Mouse (Mus musculus) embryonic facial prominence, embryonic 15.5 days (tissue): ENCODE data around the gene Csgalnact2. TPM values are rescaled to one million over a fixed set of nuclear protein-coding genes. Genes with fewer than 3 reads are reported as not detected.

Experiments
- ATAC-seq: fragments of 200-750 bp; cut with Nextera tagmentation; 2 replicates; pipeline ENCODE4 v1.8.0; 2017; ENCODE audit warnings: low read depth, moderate TSS enrichment; ENCODE audit not compliant: insufficient number of reproducible peaks, low FRiP score, low TSS enrichment
- H3K27ac ChIP-seq: fragments of 300-500 bp; sonication (generic); replicated peaks from 2 replicates; pipeline ENCODE4 v1.5.1; 2015; ENCODE audit warnings: mild to moderate bottlenecking, inconsistent platforms
- H3K27me3 ChIP-seq: fragments of 300-500 bp; sonication (generic); 2 replicates; pipeline ENCODE4 v1.6.1; 2015; ENCODE audit warnings: inconsistent platforms
- H3K36me3 ChIP-seq: fragments of 300-500 bp; sonication (generic); 2 replicates; pipeline ENCODE4 v1.6.1; 2015; ENCODE audit warnings: mild to moderate bottlenecking, inconsistent platforms
- H3K4me1 ChIP-seq: fragments of 300-500 bp; sonication (generic); 2 replicates; pipeline ENCODE4 v1.6.1; 2015; ENCODE audit warnings: inconsistent platforms
- H3K4me2 ChIP-seq: fragments of 300-500 bp; sonication (generic); replicated peaks from 2 replicates; pipeline ENCODE4 v1.6.1; 2015; ENCODE audit warnings: mild to moderate bottlenecking, inconsistent platforms
- H3K4me3 ChIP-seq: fragments of 300-500 bp; sonication (generic); replicated peaks from 2 replicates; pipeline ENCODE4 v1.5.1; 2015; ENCODE audit warnings: mild to moderate bottlenecking, inconsistent platforms
- H3K9ac ChIP-seq: fragments of 300-500 bp; sonication (generic); 2 replicates; pipeline ENCODE4 v1.6.1; 2015; ENCODE audit warnings: inconsistent platforms
- H3K9me3 ChIP-seq: fragments of 300-500 bp; sonication (generic); replicated peaks from 2 replicates; pipeline ENCODE4 v1.6.1; 2016; ENCODE audit warnings: inconsistent platforms
- WGBS: fragments of 180-500 bp; shearing (Covaris S2); methylation state at CpG from one replicate; pipeline ENCODE4 v1.1.7; 2015; 5-methylcytosine and 5-hydroxymethylcytosine counted together
- polyA plus RNA-seq: library from polyadenylated mRNA; unstranded; fragments of >200 nt; fragmentation: Nextera tagmentation; extraction: Ambion mirVana; gene quantifications from 2 replicates; pipeline ENCODE4 v1.2.1, GENCODE M21; 2015

The Csgalnact2 gene
- polyA plus RNA-seq, 1 experiment from 2014 or later, result 16.8 TPM

DNA sequence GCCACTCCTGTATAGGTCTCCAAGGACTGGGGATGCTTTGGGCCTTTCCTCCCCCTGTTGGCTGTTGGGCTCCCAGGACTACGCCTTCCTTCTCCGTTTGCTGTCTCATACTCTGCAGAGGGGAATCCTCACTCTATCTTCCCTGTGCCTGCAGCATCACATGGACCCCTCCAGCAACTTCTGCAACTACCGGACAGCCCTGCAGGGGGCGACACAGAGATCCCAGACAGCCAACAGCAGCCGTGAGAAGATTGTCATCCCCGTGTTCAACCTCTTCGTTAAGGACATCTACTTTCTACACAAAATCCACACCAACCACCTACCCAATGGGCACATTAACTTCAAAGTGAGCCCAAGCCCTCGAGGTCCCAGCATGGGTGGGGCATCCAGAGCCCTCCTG is 51.0 kb downstream of the Csgalnact2 start:
- Histone ChIP-seq H3K36me3 (no peaks in the 10 kb centered on the region), H3K9me3 (no peaks in the 10 kb centered on the region), H3K9ac (no peak overlapping the region), H3K27me3 (no peaks in the 10 kb centered on the region), H3K4me1 (no peaks in the 10 kb centered on the region), H3K4me2 (no peak overlapping the region), H3K4me3 (no peak overlapping the region), H3K27ac (no peak overlapping the region)
- WGBS, result 50% methylated on average over 8 of the region's 8 CpGs
- ATAC-seq, result no peak

DNA sequence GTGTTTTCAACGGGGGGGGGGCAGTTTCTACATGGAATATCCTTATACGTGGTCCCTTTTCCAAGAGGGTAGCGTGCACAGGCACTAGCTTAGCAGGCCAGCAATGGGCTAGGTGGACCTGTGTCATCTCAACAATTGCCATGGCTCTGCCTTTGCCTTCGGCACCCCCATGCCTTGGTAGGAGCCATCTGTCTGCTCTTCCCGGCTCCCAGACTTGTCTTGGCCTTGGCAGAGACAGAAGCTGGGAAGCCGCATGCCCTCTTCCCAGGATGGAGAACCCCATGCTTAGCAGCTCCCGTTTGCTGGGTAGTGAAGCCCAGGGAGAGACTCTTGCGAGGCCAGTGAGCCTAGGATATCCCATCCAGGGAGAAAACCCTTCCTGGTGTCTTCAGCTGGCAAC is 54.3 kb downstream of the Csgalnact2 start:
- no peak overlapping the region for H3K9ac ChIP-seq

DNA sequence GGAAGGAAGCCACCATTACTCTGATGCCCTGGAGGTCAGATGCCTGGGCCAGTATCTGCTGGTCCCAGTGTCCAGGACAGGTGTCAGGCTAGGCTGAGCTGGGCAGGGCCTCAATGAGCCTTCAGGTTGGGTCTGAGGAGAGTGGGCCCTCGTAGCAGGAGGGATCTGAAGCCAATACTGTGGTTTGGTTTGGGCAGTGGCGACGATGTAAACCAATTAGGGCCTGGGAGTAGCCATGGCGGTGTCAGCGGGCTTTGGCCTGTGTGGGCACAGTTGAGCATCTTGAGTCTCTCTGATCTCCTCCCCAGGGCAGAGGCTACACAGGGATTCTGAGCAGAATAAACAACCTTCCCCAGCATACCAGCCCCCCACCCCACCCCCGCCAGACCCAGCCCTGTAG is 55.3 kb downstream of the Csgalnact2 start:
- H3K4me3 ChIP-seq, result no peak overlapping the region
- no peak overlapping the region for H3K4me2 ChIP-seq
- H3K4me1 ChIP-seq, result no peaks in the 10 kb centered on the region
- H3K9ac ChIP-seq, result no peak overlapping the region
- WGBS, result 43% methylated on average over 6 of the region's 6 CpGs
- ATAC-seq, result no peak
- no peaks in the 10 kb centered on the region for H3K9me3 ChIP-seq
- H3K27me3 ChIP-seq, result no peaks in the 10 kb centered on the region
- no peaks in the 10 kb centered on the region for H3K36me3 ChIP-seq
- no peak overlapping the region for H3K27ac ChIP-seq

More for the DNA sequence above, 54.3 kb downstream of the Csgalnact2 start:
- Histone ChIP-seq H3K4me2 (no peak overlapping the region), H3K4me3 (no peak overlapping the region), H3K36me3 (no peaks in the 10 kb centered on the region), H3K27ac (no peak overlapping the region), H3K4me1 (no peaks in the 10 kb centered on the region), H3K27me3 (no peaks in the 10 kb centered on the region), H3K9me3 (no peaks in the 10 kb centered on the region)
- 90% methylated on average over 8 of the region's 8 CpGs for WGBS
- ATAC-seq, result no peak

DNA sequence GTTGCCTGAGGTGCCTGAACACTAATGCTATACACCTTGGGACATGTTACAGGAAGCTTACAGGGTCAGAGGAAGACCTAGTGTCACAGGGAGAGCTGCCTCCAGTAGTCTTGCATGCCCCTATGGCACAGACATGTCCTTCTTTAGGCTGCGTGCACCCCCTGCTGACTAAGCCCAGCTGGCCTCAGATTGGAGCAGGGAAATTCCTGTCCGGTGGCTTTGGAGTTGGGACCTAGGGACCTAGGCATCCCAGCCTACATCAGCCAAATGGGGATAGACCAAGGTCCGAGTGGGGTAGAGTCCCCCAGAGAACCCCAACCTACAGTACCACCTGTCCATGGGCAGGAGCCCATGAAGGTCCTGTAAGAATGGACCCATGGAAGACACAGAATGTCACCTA is 56.6 kb downstream of the Csgalnact2 start:
- no peak for ATAC-seq
- H3K27me3 ChIP-seq, result no peaks in the 10 kb centered on the region
- no peaks in the 10 kb centered on the region for H3K36me3 ChIP-seq
- no peaks in the 10 kb centered on the region for H3K9me3 ChIP-seq
- no peak overlapping the region for H3K4me3 ChIP-seq
- WGBS, result 80% methylated on average over 3 of the region's 3 CpGs
- H3K9ac ChIP-seq, result no peak overlapping the region
- no peak overlapping the region for H3K4me2 ChIP-seq
- no peaks in the 10 kb centered on the region for H3K4me1 ChIP-seq
- H3K27ac ChIP-seq, result no peak overlapping the region

DNA sequence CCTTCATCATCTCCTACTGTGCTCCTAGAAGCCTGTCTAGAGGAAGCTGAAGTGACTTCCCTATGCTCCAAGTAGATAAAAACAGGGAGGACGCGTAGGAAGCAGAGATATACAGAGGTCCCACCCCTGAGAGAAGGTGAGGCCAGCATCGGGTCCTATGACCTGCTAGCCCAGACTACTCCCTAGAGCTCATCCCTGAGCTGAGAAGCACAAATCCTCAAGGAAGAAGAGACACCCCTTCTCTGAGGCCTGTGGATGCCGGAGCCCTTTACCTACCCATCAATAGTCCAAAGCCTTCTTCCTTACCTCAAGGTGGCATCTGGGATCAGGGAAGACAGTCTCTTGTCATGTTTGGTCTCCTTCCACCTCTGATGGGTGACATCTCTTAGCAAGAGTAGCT is 58.2 kb downstream of the Csgalnact2 start:
- Histone ChIP-seq H3K4me2 (no peak overlapping the region), H3K27ac (no peak overlapping the region), H3K36me3 (no peaks in the 10 kb centered on the region), H3K9me3 (no peaks in the 10 kb centered on the region), H3K9ac (no peak overlapping the region), H3K27me3 (no peaks in the 10 kb centered on the region), H3K4me1 (no peaks in the 10 kb centered on the region), H3K4me3 (no peak overlapping the region)
- no peak for ATAC-seq
- WGBS, result 89% methylated on average over 4 of the region's 4 CpGs

DNA sequence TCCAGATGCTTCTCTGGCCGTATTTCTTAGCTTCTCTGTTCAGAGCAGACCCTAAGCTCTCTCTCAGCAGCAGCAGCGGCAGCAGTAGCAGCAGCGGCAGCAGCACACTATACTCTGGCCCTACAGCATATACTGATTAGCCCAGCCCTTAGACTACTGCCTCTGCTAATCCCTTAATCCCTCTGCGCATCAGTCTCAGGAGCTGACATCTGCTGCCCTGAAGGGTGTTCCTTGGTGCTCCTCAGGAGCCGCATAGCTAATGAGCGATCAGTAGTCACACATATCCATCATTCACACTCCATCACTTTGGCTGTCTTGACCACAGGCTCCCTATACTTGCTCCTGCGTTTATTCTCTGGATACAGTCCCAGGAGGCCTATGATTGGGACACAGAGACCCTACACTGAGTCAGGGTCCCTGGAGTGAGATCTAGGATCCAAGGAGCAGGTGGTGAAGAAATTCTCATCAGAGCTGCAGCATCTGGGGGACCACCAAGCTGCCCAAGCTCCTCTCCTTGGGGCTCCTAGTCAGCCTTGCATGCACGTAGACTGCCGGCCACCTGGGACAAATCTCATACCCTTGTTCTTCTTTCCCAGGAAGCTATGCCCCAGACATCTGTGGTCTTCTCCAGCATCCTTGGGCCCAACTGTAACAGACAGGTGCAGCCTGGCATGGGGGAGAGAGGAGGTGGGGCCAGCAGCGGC is 59.0 kb downstream of the Csgalnact2 start:
- no peaks in the 10 kb centered on the region for H3K4me1 ChIP-seq
- no peak overlapping the region for H3K27ac ChIP-seq
- no peaks in the 10 kb centered on the region for H3K36me3 ChIP-seq
- no peak overlapping the region for H3K4me3 ChIP-seq
- H3K9me3 ChIP-seq, result no peaks in the 10 kb centered on the region
- WGBS, result 49% methylated on average over 10 of the region's 10 CpGs
- no peak overlapping the region for H3K4me2 ChIP-seq
- no peak overlapping the region for H3K9ac ChIP-seq
- H3K27me3 ChIP-seq, result no peaks in the 10 kb centered on the region
- ATAC-seq, result 0 out of 2 replicates have a peak, but pooled peaks have one; percentile 15

DNA sequence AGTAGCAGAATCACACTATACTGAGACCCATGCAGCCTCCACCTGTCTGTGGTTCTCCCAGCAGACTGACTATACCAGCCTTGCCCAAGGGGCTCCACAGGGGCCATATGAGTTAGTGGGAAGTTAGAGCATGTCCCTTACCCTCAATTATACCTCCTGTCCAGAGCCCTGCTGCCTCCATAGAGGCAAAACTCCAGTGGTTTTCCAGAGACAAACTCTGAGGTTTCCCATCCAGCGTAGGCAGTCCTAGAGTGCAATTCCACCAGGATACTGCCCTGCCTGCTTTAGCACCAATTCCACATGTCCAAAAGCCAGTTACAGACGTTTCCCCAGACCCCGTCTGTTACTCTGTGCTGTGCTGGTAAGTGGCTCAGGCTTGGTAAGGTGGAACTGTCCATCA is 59.6 kb downstream of the Csgalnact2 start:
- peaks cover 5% of the 10 kb centered on the region for H3K4me1 ChIP-seq
- H3K4me3 ChIP-seq, result no peak overlapping the region
- H3K9ac ChIP-seq, result no peak overlapping the region
- no peaks in the 10 kb centered on the region for H3K27me3 ChIP-seq
- H3K27ac ChIP-seq, result no peak overlapping the region
- H3K4me2 ChIP-seq, result no peak overlapping the region
- 55% methylated on average over 3 of the region's 3 CpGs for WGBS
- no peaks in the 10 kb centered on the region for H3K9me3 ChIP-seq
- ATAC-seq, result no peak
- H3K36me3 ChIP-seq, result no peaks in the 10 kb centered on the region

DNA sequence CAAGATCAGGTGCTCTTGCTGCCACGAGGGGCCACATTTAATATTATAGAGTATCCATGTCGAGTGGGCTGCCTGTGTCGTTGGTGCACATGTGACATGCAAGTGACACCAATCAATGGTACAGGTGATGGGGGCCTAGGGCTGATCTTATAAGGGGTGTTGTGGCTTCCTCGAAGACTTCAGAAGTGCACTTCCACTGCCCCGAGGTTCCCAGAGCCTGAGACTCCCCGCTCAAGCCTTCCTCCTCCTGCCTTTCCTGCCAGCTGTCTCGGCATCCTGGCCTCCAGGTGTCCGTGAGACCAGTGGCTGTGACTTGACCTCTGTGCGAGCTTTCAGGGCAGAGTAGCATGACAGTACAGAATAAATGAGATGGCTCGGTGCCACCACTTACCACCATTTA is 60.2 kb downstream of the Csgalnact2 start:
- Histone ChIP-seq H3K36me3 (no peaks in the 10 kb centered on the region), H3K4me1 (peaks cover 10% of the 10 kb centered on the region), H3K27ac (no peak overlapping the region), H3K4me2 (no peak overlapping the region), H3K9ac (no peak overlapping the region), H3K4me3 (no peak overlapping the region), H3K27me3 (no peaks in the 10 kb centered on the region), H3K9me3 (no peaks in the 10 kb centered on the region)
- WGBS, result 58% methylated on average over 10 of the region's 10 CpGs
- ATAC-seq, result no peak

DNA sequence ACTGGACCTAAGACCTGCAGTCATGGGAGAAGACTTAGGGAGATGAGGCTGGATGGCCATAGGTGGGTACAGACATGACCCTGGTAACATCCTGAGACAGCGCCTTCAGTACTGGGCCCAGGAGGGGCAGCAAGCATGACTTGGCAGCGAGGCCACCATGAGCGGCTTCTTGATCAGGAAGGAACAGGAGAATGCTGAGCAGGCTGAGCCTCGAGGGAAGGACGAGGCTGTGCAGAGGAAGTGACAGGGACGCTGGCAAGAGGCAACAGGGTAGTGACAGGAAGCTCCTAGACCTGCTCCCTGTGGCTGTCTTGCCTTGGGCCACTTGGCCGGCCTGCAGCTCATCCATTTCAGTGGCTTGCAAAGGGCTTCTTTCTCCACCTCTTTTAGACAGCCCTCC is 61.5 kb downstream of the Csgalnact2 start:
- Histone ChIP-seq H3K27ac (no peak overlapping the region), H3K4me2 (no peak overlapping the region), H3K9me3 (no peaks in the 10 kb centered on the region), H3K27me3 (no peaks in the 10 kb centered on the region), H3K4me1 (peaks cover 11% of the 10 kb centered on the region), H3K4me3 (no peak overlapping the region), H3K36me3 (no peaks in the 10 kb centered on the region), H3K9ac (no peak overlapping the region)
- WGBS, result 57% methylated on average over 7 of the region's 7 CpGs
- ATAC-seq, result no peak

DNA sequence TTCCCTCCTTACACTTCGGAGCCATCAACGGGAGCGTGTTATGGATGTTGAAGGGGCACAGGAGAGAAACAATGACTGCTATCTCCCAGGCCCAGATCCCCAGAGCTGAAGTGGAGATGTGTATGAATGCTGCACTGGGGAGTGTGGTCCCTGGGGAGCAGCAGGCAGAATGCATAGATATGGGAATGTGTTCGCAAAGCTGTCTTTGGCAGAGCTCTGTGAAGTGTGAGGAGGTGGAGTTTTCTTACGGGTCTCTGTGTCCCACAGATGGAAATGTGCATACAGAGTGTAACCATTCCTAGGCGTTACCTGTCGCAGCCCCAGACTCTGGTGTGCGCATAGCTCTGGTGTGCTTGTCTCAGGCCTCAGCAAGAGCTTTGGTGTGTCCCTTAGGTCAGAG is 62.2 kb downstream of the Csgalnact2 start:
- H3K4me2 ChIP-seq, result no peak overlapping the region
- no peak for ATAC-seq
- no peak overlapping the region for H3K9ac ChIP-seq
- peaks cover 11% of the 10 kb centered on the region for H3K4me1 ChIP-seq
- no peak overlapping the region for H3K4me3 ChIP-seq
- H3K36me3 ChIP-seq, result no peaks in the 10 kb centered on the region
- no peak overlapping the region for H3K27ac ChIP-seq
- no peaks in the 10 kb centered on the region for H3K9me3 ChIP-seq
- WGBS, result 84% methylated on average over 8 of the region's 8 CpGs
- H3K27me3 ChIP-seq, result no peaks in the 10 kb centered on the region

DNA sequence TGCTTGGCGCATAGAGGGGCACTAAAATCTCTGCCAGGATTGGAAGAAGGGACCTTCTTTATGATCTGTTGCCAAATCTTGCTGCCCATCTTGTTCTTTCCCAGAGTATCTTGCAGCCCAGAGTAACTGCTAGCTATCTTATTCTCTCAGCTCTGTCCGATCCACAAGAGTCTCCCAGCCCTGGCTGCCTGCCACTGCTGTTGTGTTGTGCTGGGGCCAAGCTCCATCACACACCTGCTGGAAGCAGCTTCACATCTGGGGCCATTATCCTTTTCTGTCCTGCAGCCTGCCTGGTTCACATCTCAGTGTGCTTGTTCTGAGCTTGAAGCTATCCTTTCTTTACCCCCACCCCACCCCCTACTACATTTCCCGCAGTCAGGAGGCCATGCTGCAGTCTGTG is 62.7 kb downstream of the Csgalnact2 start:
- Histone ChIP-seq H3K9me3 (no peaks in the 10 kb centered on the region), H3K36me3 (no peaks in the 10 kb centered on the region), H3K4me2 (no peak overlapping the region), H3K4me1 (peaks cover 11% of the 10 kb centered on the region), H3K9ac (no peak overlapping the region), H3K4me3 (no peak overlapping the region), H3K27me3 (no peaks in the 10 kb centered on the region), H3K27ac (no peak overlapping the region)
- no peak for ATAC-seq
- 83% methylated on average over 3 of the region's 3 CpGs for WGBS

DNA sequence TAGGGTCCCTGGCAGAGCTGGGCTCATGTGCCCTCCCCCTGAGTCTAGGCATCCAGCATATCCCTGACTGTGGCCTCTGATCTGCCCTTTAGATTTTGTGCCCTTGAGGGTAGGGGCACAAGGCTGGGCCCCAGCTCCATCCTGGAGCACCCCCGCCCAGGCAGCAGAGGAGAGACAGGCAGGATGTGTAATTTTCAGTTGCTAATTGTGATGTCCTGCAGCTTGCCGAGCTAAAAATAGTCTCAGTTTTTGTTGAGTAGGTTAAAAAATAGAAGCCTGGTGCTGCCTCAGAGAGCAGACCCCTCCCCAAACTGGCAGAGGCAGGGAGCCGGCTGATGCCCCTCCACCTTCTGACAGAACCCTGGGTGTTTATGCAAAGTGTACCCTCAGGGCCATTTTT is 64.8 kb downstream of the Csgalnact2 start:
- WGBS, result 26% methylated on average over 3 of the region's 3 CpGs
- ATAC-seq, result no peak
- Histone ChIP-seq H3K9me3 (no peaks in the 10 kb centered on the region), H3K36me3 (no peaks in the 10 kb centered on the region), H3K4me2 (no peak overlapping the region), H3K9ac (no peak overlapping the region), H3K27ac (no peak overlapping the region), H3K27me3 (no peaks in the 10 kb centered on the region), H3K4me3 (no peak overlapping the region), H3K4me1 (peaks cover 11% of the 10 kb centered on the region)
